Mouse (Mus musculus) testis, postnatal 14 days (tissue): Measurements from ENCODE around the gene Nrm.

Experiments used
- DNase-seq: peaks from one replicate; pipeline ENCODE4 v3.0.0; 2021; ENCODE audit warnings: low spot score

Gene Nrm

DNA sequence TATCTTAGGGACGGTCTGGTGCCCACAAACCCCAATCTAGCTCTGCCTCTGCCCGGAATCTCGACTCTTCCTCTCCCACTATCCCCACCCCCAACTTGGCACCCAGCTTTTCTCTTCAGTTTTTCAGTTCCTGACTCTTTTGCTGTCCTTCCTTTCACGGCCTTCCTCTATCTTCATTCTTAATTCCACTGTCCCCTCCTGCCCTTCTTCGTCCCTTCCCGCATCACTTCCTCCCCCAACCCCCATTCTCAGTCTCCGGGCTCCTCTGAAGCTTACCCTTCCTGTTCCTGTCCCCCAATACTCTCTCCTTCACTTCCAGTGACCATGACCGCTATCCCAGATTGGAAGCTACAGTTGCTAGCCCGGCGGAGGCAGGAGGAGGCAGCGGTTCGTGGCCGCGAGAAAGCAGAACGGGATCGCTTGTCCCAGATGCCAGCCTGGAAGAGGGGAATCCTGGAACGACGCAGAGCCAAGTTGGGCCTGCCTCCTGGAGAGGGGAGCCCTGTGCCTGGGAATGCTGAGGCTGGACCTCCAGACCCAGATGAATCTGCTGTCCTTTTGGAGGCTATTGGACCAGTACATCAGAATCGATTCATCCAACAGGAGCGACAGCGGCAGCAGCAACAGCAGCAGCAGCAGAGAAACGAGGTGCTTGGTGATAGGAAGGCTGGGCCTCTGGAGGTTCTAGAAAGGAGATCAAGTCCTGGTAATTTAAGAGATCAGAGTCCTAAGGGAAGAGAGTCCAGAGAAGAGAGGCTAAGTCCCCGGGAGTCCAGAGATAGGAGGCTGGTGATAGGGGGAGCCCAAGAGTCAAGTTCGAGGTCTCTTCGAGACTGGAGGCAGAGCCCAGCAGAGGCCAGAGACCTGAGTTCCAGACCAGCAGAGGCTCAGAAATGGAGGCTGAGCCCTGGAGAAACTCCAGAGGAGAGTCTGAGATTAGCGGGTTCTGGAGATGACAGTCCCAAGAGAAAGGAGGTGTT, 6.1 kb downstream of the Nrm start:
- no peak for DNase-seq

DNA sequence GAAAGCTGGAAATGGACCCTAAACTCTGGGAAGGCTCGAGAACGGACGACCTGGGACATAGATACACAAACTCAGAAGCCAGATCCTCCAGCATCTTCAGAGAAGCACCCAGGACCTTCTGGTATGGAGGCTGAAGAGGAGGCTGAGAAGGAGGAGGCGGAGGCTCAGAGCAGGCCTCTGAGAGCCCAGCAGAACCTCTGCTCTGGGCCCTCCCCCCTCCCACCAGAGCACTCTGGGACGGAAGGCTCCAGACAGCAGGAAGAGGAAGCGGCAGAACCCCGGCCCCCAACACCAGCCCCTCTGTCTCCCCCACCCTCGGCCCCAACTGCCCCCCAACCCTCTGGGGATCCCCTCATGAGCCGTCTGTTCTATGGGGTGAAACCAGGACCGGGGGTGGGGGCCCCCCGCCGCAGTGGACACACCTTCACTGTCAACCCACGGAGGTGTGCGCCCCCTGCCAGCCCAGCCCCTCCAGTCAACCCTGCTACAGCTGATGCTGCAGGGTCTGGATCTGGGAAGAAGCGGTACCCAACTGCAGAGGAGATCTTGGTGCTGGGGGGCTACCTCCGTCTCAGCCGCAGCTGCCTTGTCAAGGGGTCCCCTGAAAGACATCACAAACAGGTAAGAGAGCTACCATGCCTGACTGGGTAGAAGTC, 7.2 kb downstream of the Nrm start:
- no peak for DNase-seq

DNA sequence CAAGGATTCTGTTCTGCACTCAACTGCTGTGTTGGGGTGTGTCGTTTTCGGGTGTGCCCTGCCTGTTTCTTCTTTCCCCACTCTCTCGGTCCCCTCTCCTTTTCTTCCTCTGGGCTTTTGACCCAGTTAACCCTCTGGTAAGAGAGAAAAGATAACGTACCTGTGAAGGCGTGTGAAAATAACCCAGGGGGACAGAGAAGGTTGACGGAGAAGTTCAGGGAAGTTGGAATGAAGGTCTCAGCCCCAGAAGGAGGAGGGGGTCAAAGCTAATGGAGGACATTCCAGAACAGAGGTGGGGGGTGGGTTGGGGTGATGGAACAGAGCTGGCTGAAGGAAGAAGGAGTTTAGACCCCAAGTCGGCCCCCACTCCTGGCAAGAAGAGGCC, 7.8 kb downstream of the Nrm start:
- no peak for DNase-seq

DNA sequence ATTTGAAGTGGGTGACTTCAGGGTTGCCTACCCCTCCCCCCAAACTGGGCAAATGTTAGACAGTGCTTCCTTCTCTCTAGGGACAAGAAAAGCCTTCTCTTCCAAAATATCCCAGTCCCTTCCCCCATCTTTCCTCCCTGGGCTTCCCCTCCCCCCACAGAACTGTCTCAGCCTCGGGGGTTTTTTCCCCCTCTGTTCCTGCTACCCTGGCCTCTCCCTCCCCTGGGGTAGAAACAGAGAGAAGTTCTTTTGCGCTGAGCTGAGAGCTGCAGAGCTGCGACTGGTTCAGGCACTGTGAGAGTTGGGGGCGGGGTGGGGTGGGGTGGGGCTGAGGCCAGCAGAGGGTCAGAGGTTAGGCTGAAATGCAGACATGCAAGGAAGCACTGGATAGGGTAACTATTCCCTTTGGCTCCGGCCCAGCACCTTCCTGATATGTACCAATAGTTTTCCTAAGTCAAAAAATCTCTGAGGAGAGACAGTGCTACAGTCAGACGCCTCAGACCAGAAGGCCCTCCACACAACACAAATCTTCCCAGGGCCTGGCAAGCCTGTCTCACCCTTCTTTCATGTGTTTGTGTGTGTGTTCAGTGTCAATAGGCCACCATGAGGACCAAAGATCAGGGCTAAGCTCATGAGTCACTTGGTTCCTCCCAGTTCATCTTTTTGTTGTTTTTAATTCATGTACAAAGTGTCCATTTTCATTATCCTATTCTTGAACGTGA, 8.4 kb downstream of the Nrm start:
- DNase-seq = no peak

DNA sequence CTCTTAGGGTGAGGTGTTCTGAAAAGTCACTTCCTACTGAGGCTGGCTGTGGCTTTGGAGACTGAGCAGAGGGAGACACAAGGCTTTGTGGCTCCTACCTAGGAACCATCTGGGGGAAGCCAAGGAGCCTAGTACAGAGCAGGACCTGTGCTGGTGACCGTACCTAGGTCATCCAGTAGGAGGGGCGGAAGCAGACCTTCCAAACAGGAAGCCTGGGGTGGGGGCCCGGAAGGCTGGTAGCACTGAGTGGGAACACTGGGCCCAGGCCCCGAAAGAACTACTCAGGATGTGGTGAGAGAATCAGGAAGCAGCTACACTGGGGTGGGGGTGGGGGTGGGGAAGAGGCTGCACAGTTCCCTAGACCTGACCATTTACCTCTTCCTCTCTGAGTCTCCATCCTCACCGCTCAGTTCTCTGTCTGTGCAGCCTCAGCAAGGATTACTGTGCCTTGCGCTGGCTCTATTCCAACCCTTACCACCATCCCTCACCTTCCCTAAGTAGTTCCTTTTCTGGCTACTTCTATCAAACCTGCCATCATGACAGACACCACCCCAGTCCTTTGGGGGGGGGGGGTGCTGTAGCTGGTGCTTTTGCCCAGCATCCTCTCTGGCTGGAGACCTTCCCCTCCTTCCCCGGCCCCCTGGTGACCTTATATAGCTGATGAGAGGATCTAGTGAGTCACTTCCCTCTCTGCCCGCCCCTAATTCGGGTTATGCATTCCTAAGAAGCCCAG, 9.2 kb downstream of the Nrm start:
- no peak for DNase-seq

DNA sequence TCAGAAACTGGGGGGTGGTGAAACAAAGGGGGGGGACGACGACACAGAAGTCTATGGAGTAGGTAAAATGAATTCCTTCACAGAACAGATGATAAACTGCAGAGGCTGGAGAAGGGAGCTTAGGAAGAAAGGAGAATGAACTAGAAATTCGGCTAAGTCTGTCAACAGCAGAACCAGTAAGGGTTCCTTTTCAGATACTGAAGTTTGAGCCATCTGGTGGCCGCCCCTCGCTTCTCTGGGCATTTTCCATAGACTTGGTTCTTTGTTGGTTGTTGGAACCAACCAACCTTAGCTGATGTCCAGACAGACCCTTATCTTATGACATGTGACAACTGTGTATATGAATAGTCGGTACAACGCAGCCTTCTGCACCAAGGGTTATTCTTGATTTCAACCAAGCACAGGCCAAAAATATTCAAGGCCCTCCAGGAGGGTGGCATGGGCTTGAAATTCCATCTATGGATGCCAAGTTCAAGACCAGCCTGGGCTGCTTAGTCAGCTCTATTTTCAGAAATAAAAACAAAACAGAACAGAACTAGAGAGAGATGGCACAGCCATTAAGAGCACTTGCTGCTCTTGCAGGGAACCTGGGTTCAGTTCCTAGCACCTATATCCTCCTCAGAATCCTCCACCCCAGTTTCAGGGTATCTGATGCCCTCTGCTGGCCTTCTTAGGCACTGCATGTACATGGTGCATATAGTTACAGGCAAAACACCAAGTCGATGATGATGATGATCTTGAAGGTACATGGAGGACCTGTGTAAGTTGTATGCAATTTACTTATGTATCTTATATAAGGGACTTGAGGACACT, 10.0 kb downstream of the Nrm start:
- no peak for DNase-seq

DNA sequence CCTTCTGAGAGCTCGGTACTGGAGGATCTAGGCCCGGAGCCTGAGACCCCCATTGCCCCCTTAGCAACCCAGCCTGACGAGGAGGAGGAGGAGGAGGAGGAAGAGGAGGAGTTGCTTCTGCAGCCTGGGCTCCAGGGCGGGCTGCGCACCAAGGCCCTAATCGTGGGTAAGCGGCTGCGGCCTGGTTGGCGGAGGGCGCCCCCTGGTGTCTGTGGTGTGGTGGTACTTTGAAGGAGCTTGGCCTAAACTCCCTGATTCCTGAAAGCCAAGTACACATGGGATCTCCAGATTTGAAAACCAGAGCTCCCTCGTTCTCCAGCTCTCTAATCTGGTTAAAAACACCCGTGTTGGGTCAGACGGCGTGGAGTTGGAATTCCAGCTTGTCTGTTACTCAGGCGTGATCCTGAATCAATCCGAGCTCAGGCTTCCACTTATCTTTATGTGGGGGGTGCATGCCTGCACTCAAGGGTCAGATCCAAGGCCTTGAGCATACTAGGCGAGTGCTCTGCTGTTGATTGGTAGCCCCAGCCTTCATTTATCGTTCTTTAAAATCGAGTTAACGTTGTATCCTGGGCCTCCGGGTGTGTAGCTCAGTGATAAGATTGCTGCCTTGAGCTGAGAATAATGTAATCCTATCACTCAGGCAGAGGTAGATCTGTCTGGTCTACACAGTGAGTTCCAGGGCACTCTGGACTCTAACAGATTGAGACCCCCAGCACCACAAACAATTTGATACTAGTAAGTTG, 12.8 kb downstream of the Nrm start:
- DNase-seq = peak; percentile 79

DNA sequence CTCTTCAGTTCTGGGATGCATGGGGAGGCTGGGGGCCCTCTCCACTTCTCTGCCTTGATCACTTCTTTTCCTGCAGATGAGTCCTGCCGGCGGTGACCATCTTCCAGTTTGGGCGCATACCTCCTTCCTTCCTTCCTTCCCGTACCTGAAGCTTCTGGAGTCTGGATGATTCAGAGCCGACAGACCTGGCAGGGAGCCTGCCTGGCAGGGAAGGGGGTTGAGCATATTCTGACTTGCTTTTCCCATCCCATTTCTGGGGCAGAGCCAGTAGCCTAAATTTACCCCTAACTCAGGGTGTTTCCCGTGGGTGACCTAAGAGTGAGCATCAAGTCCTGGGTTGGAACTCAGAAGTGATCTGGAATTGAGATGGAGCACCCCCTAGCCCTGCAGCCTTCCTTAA, 13.6 kb downstream of the Nrm start:
- no peak for DNase-seq

DNA sequence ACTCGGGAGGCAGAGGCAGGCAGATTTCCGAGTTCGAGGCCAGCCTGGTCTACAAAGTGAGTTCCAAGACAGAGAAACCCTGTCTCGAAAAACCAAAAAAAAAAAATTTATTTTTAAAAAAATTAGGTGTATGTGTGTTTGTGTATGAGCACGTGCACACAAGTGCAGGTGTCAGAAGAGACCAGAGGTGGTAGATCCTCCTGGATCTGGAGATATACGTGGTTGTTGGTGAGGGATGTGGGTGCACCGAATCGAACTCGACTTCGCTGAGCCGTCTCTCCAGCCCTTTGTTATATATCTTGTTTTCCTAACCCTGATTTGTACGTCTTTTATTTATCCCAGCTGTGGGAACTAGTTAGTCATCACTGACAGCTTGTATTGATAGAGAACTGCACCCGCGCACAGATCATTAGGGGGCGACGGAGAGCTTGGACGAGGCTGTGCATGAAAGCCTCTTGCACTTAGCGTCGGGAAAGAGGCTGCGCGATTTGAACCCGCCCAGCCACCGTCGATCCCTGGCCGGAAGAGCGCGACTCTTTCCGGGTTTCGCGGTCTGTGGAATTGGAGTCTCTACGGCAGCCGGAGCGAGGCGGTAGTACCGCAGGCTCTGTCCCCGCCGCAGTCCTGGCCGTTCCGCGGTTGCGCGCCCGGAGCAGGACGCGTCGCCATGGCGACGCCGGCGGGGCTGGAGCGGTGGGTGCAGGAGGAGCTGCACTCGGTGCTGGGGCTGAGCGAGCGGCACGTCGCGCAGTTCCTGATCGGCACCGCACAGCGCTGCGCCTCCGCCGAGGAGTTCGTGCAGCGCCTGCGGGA, 18.3 kb downstream of the Nrm start, which contains the start of gene Dhx16:
TSS of gene Dhx16 (plus strand) at position 575 of the 813 bp plus-strand sequence.
- DNase-seq = peak; percentile 91

DNA sequence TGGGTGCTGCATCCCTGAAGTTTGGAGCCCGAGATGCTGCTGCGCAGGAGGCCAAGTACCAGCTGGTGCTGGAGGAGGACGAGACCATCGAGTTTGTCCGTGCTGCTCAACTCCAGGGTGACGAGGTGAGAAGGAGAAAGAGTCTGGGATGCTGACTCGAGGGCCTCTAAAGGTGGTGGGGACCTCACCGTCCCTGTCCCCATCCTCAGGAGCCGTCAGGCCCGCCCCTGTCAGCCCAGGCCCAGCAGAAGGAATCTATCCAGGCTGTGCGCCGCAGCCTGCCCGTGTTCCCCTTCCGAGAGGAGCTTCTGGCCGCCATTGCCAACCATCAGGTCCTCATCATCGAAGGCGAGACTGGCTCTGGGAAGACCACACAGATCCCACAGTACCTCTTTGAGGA, 21.8 kb downstream of the Nrm start:
- no peak for DNase-seq

DNA sequence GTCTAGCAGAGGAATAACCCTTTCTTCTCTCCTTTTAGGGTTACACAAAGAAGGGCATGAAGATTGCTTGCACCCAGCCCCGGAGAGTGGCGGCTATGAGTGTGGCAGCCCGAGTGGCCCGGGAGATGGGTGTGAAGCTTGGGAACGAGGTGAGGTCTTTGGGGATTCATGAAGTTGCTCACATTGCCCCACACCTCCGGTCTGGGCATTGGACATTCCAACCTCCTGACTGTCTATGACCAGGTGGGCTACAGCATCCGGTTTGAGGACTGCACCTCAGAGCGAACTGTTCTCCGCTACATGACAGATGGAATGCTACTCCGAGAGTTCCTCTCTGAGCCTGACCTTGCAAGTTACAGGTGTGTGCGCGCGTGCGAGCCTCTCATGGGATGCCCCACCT, 22.7 kb downstream of the Nrm start:
- no peak for DNase-seq

DNA sequence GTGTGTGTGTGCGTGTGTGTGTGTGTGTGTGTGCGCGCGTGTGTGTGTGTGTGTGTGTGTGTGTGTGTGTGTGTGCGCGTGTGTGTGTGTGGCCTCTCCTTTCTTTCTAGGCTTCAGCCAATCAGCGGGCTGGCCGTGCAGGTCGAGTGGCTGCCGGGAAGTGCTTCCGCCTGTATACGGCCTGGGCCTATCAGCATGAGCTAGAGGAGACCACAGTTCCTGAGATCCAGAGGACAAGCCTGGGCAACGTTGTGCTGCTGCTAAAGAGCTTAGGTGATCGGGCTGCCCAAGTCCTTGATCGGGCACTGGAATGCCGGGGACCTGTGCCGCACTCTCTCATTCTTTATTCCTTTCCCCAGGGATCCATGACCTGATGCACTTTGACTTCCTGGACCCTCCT, 26.6 kb downstream of the Nrm start:
- no peak for DNase-seq

DNA sequence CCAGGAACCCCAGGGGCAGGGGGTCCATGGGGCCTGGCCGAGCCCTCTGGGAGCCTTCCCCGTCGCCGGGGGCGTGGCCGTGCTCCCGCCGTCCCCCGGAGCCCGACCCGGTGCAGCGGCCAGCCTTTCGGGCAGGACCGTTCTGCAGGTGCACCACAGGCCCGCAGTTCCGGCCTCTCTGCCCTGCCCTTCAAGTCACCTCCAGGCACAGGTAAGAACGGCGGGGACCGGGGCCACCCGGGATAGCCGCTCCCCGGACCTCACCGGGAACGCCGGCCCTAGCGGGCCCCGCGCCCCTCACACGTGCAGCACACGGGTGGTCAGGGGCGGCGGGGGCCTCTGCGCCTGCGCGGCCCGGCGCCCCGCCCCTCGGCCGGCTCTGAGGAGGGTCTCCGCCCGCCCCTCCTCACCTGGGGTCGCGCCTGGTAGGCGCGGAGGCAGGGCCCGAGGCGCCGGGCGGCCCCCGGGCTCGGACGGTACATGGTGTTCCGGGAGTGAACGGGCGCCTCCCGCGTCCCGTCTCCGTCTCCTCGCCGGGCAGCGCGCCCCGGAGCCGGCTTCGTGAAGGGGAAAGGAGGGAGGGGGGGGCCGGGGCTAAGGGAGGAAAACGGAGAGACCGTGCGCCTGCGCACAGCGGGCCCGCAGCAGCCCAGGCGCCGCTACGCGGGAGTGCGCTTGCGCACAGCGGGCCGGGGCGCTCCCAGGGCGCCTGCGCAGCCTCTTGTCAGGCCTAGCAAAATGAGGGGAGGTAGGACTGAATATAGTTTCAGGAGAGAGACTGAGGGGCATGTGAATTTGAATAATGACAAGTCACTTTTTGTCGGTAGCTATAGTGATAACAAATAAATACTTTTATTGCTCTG, 35.9 kb downstream of the Nrm start, which contains the start of gene 2310061I04Rik:
TSS of gene 2310061I04Rik (minus strand) at position 651 of the 863 bp plus-strand sequence.
- peak; percentile 91 for DNase-seq

DNA sequence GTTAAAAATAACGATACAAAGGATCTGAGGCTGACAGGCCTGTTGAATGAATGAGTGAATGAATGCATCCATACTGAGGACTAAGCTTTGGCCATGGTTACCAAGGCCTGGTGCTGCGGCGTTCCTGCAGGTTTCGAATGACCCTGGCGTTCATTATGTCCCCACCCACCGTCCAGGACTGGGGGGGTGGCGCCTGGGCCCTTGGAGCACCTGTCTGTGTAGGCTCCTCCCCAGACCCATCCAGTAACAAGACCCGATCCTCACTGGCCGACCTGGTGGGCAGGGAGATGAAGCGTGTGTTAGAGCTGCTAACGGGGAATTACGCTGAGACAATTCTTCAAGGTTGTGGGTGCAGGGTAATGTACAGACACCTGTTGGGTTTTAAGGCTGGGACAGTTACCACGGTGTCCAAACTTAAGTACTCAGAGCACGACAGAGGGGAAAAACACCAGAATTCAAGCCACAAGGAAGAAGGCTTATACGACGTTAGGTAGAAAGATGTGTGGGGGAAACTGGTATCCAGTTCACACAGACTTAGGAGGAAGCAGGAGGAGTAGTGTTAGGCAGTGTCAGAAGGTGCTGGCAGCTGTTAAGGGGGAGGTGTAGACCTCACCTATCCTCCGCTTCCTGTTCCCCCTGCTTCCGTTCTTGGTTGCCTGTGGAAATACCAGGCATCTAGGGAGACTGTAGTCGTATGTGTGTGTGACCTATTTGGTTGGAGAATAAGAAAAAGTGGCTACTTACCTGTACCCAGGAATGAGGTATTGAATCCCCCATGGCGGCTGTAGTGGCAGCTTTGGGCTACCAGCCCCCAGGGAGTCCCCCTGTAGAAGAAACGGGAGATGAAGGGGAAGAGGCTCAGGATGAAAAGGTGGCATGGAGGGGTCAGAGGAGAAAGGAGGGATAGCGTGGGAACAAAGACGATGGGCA, 36.8 kb downstream of the Nrm start:
- DNase-seq = peak; percentile 54

DNA sequence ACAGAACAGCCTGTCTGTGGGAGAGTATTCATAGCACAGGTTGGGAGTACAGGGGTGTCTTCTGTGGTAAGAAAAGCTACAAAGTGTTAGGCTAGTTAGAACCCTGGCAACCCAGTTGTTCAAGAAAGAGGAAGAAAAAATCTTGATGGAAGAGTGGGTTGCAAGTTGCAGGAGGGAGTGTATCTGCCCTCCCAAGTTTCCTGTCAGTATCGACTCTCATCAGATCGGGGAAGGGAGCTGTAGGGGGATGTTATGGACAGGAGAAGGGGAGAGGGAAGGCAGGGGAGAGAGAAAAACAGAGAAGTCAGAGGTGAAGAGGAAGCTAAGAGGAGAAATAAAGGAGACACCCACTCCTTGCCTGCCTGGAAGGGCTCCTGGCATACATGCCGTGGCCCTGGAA, 39.5 kb downstream of the Nrm start:
- no peak for DNase-seq

DNA sequence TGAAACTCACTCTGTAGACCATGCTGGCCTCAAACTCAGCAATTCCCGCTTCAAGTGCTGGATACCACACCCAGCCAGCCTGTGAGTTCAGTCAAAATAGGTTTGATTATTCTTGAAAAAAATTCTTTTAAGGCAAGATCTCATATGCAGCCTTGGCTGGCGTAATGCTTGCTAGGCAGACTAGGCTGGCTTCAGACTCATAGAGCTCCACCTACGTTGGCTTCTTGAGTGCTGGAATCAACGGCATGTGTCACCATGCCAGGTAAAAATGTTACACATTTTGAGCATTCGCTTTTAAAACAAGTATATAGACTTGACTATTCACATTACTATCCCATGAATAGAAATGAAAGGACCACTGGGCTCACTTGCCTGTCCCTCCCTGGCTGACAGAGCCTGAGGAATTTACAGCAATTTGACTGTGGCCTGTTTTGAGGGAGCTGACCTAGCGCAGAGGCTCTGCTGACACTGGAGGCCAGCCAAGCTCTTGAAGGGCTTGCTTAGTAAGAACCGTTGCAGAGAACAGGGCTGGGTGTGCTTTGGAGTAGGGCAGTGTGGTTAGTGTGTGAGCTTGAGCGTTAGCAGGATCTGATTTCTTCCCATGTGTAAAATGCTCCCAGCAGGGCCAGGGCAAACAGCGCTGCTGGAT, 42.3 kb downstream of the Nrm start:
- no peak for DNase-seq

DNA sequence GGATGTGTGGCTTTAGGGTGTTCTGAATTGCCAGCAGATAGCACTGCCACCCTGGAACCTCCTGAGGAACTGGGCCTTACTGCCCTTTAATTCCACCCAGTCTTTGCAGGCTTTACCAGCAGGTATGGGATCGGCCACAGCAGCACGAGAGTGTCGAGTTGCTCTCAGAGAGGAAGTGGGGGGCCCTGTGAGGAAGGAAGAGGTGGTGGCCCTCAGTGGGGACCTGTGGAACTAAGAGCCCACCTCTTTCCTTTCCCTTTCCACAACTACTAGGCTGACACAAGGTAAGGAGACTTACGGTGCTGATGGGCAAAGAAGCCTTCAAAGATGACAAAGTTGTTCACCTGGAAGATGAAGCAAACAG, 42.9 kb downstream of the Nrm start:
- no peak for DNase-seq
